Mouse (Mus musculus): Measurements from ENCODE around the gene Cep295. TPM values are rescaled to one million over a fixed set of nuclear protein-coding genes. Genes with fewer than 3 reads are reported as not detected.
"Not testable (repeated sequence)": the region's sequence is repeated elsewhere in the genome, so short reads cannot be mapped to it uniquely, and the experiment has no call there.

Cep295 gene
- 3.0 and 5.4 TPM in 2 replicates for polyA plus RNA-seq (2012; rRNA removed)

DNA sequence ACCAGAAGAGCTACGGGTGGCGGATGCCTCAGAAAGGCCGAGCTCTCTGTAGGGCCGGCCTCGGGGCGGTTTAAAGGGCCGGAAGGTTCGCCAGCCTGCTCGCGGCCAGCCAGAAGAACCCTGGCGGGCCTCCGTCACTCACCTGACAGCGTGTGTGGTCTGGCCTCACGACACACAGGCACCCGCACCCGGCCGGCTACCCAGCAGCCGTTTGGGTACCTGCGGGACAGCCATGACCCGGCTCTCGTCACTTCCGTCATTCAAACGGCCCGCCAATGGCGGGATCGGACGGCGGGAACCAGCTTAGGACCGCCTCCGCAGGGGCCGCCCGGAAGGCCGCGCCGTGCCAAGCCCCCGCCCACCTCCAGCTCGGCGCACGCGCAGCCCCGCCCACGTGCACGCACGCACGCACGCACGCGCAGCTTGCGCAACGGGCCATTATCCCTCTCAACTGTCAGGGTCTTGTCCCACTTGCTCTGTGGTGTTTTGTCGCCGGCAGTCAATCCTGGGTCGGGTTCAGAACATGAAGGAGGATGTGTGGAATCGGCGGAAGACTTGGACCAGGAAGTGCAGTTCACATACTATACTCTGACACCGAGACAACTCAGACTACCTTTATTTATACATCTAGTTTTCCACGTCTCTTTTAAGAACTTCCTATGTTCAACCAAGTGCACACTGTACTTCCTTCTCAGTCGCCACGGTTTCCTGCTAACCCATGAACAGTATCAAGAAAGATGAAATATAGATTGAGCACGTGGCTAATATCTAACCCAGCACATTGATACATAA is at the start of gene Cep295:
Gene Cep295 (minus strand): TSS at position 305 of the 792 bp plus-strand sequence.
- WGBS, result 2% methylated on average over 60 of the region's 60 CpGs
- peak; percentile 81 for DNase-seq (ENCODE audit: low read depth, low spot score)

DNA sequence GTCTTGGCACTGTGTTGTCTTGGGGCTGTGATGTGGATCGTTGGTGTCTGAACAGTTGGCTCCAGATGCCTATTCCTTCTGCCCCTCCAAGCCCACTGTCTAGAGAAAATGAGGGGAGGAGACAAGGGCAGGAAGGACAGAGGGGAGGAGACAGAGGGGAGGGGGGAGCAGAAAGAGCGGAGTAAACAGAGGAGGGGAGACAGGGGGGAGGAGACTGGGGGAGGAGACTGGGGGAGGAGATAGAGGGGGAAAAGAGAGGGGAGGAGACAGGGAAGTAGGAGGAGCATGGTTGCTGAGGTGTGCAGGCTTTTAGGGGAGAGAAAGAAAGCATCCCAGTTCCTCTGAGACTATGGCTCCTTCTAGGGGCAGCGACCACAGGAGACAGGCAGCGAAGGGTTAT is 40.0 kb upstream of the Cep295 start:
- DNase-seq (ENCODE audit: low read depth, low spot score), result no peak
- 67% methylated on average over 4 of the region's 4 CpGs for WGBS

GRCm38 (mm10) chr9:15395353-15395942 is 37.9 kb upstream of the Cep295 start:
- WGBS, result 67% methylated on average over 1 of the region's 1 CpGs
- no peak for DNase-seq (ENCODE audit: low read depth, low spot score)

GRCm38 (mm10) chr9:15387075-15387643 is 29.6 kb upstream of the Cep295 start:
- no peak for DNase-seq (ENCODE audit: low read depth, low spot score)
- WGBS, result 60% methylated on average over 5 of the region's 5 CpGs

DNA sequence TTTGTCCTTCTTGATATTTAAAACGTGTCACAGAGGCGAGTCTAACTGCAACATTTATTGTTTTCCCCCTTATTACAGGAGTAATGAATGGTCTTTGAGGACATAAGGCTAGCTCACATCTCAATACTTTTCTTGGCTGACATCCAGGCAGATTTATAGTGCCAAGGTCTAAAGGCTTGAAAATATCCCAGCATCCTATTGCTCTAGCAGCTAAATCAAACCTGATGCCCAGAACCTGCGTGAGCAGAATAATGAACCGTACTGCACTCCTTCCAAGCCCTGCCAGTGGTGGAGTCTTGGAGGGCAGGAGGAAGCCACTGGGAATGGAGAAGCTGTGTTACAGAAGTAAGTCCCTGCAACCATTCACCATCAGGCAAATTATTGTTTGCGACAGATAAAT is 26.7 kb upstream of the Cep295 start:
- DNase-seq (ENCODE audit: low read depth, low spot score), result no peak
- WGBS, result 60% methylated on average over 5 of the region's 5 CpGs

- DNase-seq (ENCODE audit: low read depth, low spot score), result no peak
- WGBS, result 68% methylated on average over 2 of the region's 2 CpGs
Measured at GRCm38 (mm10) chr9:15366260-15366659, 8.7 kb upstream of the Cep295 start.

GRCm38 (mm10) chr9:15365856-15366255 is 8.3 kb upstream of the Cep295 start:
- 94% methylated on average over 1 of the region's 1 CpGs for WGBS
- DNase-seq (ENCODE audit: low read depth, low spot score), result no peak

DNA sequence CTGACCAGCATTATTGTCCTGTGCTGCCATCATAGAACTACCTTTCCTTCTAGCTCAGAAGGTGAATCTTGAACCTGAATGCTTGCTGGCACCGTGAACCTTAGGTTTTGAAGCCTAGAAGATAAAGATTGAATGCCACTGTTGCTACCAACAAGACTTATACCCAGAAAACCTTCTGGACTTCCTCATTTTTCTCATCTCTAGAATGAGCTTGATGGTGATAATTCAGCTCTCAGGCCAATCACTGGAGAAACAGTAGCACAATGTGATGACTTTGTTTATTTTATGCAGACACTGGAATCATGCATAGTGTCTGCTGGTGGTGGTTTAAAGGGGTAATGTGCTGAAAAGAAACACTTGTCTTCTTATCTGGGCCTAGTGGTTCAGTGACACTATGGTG is 7.3 kb upstream of the Cep295 start:
- 66% methylated on average over 1 of the region's 1 CpGs for WGBS
- no peak for DNase-seq (ENCODE audit: low read depth, low spot score)

DNA sequence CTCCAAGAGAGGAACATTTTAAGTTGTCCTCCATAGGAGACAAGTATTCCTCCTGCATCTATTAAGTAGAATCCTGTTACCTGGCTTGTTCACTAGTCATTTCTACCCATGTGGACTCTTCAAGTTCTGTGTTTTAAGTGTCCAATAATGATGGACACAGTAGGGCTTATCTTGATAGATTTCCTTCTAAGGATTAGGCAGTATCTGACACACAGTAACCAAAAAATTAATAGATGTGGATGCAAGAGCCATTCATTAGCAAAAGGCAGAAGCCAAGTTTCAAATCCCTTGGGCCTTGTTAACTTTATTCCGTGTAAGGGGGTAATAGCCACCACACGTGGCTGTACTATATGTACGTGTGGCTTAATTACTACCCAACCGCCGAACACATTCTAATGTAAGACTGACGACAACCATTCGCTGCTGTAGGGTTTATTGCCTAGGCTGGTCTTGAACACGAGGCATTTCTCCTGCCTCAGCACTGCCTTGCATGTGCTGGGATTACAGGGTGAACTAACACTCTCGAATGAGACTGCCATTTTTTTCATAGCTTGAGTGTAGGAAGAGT is 588 bp downstream of the Cep295 start:
- under 1% methylated on average over 9 of the region's 9 CpGs for WGBS
- DNase-seq (ENCODE audit: low read depth, low spot score), result no peak

- DNase-seq (ENCODE audit: low read depth, low spot score), result no peak
- WGBS, result 84% methylated on average over 2 of the region's 2 CpGs
Measured at GRCm38 (mm10) chr9:15349925-15350324, 7.7 kb downstream of the Cep295 start.

DNA sequence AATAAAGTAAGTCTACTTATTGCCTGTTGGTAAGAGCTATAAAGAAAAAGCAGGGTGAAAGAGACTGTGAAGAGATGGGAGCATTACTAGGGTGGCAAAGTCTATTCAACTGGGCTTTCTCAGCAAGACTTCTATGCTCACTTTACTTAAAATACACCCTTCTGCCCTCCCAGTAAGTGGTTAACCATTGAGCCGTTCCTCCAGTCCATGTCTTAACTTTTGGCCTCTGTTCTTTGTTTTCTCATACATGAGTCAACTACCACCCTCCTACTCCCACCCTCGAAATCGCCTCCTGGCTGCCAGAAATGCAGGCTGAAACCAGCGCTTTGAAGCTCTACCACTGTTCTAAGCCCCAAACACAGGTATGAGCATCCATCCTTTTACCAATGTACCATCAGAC is 19.8 kb downstream of the Cep295 start:
- DNase-seq (ENCODE audit: low read depth, low spot score), result no peak
- 84% methylated on average over 4 of the region's 4 CpGs for WGBS

DNA sequence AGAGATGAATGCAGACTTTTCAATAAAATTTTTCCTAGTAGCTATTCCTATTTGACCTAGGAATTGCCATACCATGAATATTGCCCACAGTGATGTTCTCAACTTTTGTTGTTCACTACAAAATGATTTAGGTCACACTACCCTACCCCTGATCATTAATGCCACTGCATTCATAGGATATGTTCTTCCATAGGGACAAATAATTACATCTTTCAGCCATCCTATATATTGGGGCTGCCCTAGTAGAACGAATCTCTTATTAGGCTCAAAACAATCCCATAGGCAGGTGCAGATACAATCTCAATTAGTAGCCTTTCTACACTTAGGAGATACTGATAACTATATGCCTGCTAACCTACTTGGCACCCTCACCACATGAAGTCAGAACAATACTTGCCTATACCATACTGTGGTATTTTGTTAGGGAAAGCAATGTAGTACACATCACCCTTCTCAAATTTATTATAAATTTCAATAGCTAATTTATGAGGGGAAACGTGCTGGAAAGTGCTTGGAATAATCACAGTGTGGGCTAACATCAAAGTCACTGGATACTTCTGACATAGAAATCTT is 39.3 kb downstream of the Cep295 start:
- 66% methylated on average over 2 of the region's 2 CpGs for WGBS

DNA sequence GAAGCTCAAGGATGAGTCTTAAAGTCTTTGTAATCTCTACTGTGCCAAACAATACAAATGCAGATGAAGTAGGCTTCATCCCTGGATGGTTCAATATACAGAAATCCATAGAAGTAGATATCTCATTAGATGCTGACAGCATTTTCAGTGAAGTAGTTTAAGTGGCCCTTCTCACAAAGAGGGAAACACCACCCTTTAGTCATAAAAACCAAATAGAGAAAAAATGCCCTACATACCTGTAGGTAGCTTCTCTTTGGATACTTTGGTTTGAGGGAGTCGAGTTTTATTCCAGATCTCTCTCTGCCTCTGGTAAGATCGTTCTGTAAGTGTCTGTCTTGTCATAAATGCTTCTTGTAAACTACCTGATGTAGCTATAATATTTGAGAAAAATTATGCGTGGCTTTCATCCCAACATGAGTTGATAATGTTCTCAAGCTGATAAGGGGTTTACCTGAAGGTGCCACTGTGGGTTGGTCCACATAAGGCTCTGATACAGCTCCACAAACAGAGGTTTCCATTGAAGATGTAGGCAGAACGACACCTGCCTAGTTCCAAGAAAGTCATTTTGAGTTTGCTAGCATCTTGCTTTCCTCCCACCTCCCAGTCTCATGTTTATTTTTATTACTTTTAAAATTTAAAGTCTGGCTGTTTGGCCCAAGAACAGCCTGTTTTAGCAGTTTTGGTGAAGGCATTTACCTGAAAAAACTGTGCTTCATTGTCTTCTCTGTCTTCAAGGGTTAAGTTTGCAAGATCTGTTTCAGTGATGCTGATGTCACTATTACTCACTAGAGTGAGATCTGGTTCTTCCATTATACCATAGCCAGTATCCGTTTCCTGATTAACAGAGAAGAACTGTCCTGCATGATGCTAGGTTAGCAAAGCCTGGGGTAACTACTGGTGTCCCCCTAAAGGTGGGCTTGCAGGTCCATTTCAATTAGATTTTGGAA is 40.1 kb downstream of the Cep295 start:
- 44% methylated on average over 5 of the region's 5 CpGs for WGBS

More for the DNA sequence above, 39.3 kb downstream of the Cep295 start:
- no peak for DNase-seq (ENCODE audit: low read depth, low spot score)

GRCm38 (mm10) chr9:15316296-15316695 is 41.3 kb downstream of the Cep295 start:
- DNase-seq (ENCODE audit: low read depth, low spot score), result not testable (repeated sequence)

More for the DNA sequence above, 40.1 kb downstream of the Cep295 start:
- DNase-seq (ENCODE audit: low read depth, low spot score), result no peak

DNA sequence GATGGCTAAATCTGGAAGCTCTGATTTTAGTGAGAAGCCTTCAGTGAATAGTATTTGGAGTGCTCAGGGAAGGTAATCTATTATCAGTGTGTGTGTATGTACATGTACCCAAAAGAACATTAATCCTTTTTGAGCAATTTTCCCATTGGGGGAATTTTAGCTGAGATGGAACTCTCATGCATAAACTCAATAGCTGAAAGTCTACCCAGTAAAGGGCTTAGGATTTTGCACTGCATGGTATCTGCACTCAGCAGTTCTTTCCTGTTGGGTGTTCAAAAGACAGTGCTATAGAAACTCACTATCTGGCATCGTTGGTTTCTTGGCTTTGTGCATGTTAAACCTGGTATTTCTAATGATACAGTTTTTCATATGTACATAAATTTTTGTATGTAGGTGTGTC is 43.0 kb downstream of the Cep295 start:
- WGBS, result 92% methylated on average over 1 of the region's 1 CpGs
- no peak for DNase-seq (ENCODE audit: low read depth, low spot score)

More at GRCm38 (mm10) chr9:15316296-15316695, 41.3 kb downstream of the Cep295 start:
- WGBS, result 100% methylated on average over 2 of the region's 2 CpGs

GRCm38 (mm10) chr9:15313633-15314032 is 44.0 kb downstream of the Cep295 start:
- 82% methylated on average over 5 of the region's 5 CpGs for WGBS
- DNase-seq (ENCODE audit: low read depth, low spot score), result no peak

DNA sequence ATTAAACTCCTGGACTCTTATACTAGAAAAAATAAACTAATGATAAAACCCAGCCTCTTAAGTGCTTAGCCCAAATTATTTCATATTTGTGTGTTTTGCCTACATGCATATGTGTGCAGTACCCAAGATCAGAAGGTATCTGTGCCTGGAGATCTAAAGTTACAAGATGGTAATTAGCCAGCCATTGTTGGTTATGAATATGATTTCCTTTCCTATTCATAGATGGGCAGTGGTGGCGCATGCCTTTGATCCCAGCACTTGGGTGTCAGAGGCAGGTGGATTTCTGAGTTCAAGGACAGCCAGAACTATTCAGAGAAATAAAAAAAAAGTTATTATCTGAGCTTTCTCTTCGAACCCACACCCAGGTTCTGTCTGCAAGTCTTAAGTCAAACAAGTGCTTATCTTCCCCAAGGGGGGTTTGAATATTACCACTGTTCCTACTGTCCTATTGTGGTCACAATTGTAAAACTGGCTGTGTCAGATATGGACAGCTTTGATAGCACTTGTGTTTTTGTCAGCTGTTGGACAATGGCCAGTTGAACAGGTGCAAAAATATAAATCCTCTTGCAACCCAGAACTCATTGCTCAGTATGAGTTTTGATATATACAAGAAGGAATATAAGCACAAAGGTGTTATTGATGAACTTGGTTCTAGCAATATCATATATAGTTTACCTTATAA is 45.4 kb downstream of the Cep295 start:
- 60% methylated on average over 2 of the region's 2 CpGs for WGBS
- DNase-seq (ENCODE audit: low read depth, low spot score), result no peak

DNA sequence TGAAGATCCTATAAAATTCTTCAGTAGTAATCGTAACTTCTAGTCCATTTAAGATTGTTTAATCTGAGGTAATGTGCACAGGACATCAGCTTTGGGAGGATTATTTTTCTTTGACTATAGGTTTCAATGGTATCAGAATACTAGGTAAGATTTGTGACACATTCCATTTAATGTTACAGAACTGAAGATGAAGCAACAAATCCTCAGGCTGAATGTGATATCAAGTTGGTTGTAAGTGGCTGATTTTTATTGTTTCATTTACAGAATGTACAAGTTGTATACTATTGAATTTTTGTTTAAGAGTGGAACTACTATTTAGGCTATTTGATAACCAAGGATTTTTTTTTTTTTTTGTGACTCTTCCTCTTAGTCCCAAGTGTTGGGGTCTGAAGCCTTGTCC is 47.4 kb downstream of the Cep295 start:
- DNase-seq (ENCODE audit: low read depth, low spot score), result no peak
- WGBS, result 31% methylated on average over 1 of the region's 1 CpGs

DNA sequence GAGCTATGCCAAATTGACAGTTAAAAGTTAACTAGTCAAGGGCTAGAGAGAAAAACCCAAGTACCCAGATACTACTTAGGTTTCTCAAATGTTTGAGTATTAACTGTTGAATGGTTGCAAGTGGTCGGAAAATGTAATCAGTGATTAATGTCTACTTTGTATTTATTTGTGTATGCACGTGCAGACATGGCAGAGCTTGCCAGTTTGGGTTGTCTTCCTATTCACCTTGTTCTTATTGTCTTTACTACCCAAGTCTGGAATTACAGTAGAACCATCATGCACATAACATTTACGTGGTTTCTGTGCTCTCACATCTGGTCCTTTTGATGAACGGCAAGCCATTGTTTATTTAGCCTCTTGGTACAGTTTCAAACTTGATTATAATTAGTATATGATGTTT is 48.2 kb downstream of the Cep295 start:
- DNase-seq (ENCODE audit: low read depth, low spot score), result no peak
- WGBS, result 25% methylated on average over 4 of the region's 4 CpGs

All from large intestine, adult 2 months (tissue).